Mouse (Mus musculus) olfactory bulb, adult 2 months (tissue): ENCODE data around the gene Tmem88.

Source experiments
- CTCF ChIP-seq: fragments of 200-500 bp; IDR thresholded peaks from 2 replicates; pipeline ENCODE4 v1.5.1; 2012; ENCODE audit warnings: low read depth, mild to moderate bottlenecking, low read length, moderate library complexity; ENCODE audit not compliant: insufficient read depth
- POLR2A ChIP-seq: fragments of 200-500 bp; IDR thresholded peaks from 2 replicates; pipeline ENCODE4 v1.6.1; 2012; ENCODE audit warnings: mild to moderate bottlenecking, low read depth, low read length, moderate library complexity; ENCODE audit not compliant: insufficient read depth

- TF ChIP-seq CTCF (no peak), POLR2A (no peak)
Observed at GRCm38 (mm10) chr11:69373223-69373965, 24.6 kb downstream of the Tmem88 start.
